Mouse (Mus musculus) retina, postnatal 1 day (tissue): ENCODE measurements around the gene Cux1.

Source experiments
- DNase-seq: peaks from one replicate; pipeline ENCODE4 v3.0.0-alpha.2; 2012

The Cux1 gene

DNA sequence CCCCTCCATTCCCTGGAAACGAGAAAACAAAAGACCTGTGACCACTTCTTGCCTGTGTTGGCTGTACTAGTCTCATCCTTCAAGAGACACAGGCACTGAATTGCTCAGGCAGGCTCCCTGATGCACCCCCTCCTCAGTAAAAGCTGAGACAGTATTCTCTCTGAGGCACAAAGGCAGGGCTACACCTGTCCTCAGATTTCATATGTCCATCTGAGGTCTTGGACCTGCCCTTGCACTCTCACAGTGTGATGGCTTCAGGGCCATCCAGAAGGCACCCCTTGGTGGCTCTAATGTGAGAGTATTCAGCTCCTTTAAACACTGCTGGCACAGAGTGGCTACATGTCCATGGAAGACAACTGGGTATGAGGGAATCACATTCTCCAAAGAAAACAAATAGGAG, 32.1 kb downstream of the Cux1 start:
- DNase-seq, result no peak

DNA sequence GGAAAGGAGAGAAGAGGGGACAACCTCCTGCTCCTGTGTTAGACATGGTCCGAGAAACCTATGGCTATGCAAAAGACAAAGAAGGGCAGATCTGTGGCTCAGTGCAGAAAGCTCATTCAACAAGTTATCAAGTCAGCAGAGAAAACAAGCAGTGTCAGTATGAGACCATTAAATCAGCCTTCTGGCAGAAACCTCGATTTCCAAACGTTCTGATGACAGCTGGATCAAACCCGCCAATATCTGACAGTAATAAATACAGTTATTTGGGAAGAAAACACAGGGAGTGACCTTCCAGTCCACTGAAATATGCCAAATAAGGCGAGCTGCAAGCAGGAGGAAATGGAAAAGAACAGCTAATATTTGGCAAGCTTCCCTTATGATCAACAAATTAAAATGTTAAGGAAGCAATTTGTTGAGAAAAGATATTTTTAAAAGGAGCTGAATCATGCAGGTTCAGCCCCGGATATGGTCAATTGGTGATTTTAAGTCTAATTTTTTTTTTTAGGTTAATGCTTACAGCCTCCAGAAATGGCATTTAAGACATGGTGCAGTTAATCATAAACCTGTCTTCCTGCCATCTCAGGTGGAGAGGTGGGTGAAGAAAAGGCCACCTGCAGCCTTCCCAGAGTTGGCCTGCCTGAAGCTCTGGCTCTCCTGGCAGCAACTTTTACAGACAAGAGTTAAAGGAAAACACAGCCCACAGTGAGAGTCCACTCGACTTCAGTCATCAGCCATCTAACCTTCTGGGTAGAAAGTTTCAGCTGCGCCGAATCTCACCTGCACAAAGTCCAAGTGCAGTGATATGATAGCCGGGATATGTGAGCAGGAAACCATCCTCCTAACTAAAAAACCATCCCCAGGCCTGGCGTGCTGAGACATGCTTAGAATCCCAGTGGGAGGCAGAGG, 33.7 kb downstream of the Cux1 start:
- DNase-seq, result no peak

DNA sequence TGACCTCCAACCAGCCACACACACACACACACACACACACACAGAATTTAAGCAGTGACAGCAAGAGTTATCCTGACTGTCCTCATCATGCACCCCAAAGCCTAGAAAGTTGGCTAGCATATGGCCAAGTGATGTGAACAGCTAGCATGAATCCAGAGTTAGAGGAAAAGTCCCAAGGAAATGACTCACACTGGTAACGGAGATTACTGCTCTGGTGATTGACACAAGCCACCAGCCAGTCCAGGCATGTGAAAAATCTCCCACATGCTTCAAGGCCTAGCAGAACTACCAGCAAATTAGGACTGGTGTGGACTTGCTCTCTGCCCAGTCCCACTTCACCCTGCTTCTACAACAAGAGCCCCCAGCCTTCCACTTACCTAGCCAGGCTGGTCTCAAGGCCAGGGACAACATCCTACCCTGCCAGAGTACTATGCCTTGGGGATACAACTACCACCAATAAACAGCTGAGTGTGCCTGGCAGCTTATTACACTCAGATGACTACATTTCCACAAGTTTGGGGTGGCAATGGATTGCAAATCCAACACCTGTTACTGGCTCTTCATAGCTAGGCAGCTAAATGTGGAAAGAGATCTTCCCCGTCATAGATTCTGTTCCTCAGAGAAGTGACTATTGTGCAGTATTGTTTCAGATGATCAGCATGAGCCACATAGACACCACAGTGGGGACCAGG, 35.5 kb downstream of the Cux1 start:
- no peak for DNase-seq

DNA sequence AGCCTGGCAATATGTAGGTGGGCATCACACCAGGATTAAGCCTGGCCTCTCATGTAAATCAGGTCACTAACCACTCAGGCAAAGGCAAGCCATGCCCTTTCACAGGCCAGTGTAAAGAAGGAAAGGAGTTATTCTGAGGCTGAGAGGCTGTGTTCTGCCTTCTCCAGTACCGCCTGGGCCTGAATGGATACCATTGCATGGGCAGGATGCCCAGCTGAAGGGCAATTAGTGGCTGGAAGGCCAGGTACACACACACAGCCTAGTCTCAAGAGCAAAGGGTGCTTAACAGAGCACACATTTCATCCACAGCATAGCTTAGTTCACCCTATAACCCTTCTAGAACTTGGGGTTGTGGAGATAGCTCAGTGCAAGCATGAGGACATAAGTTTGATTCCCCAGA, 36.4 kb downstream of the Cux1 start:
- no peak for DNase-seq

DNA sequence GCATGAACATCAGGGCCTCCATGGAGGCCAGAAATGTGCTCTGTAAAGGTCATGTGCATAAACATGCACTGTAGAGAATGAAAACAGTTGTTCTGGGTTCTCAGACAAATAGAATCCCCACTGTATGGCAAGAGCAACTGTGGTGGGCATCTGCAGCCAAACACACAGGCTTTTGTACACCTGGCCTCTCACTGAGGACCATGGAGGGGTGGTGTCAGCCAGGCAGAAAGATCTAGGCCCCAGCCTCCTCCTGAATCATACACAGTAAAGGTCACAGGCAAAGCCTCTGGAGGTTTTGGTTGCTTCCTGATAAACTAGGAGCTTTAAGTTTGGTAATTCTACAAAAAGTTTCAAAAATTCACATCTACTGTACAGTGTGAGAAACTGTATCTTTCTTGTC, 38.1 kb downstream of the Cux1 start:
- DNase-seq, result no peak

DNA sequence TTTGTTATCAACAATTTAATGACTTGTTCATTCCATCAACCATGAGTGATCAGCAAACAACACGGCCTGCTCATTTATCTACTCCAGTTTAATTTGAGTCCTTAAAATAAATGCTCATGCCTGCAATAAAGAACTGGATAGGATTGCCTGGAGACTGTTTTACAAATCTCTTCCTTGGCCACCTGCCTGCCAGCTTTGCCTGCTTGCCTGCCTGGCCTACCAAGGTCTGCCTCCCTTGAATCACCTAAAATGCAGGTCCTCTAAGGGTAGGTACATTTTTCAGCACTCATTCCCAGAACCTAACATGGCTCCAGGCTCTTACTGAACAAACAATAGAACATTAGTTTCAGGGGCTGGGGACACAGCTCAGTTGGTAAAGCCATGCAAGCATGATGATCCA, 39.4 kb downstream of the Cux1 start:
- DNase-seq, result no peak

DNA sequence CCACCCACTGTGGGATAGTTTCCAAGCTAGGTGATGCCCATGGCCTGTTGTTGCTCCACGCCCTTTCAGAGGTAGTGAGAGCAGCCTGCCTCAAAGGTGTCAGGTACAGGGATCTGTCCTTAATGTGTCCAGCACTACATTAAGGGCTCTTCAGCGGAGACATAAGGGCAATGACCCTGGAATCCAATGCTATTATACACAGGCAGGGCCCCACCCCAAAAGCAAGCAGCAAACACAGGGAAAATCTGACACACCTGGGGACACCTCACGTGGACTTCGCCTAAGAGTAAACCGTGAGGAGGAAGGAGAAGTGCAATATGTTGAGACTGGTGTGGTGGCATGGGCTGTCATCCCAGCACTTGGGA, 40.8 kb downstream of the Cux1 start:
- DNase-seq, result no peak

DNA sequence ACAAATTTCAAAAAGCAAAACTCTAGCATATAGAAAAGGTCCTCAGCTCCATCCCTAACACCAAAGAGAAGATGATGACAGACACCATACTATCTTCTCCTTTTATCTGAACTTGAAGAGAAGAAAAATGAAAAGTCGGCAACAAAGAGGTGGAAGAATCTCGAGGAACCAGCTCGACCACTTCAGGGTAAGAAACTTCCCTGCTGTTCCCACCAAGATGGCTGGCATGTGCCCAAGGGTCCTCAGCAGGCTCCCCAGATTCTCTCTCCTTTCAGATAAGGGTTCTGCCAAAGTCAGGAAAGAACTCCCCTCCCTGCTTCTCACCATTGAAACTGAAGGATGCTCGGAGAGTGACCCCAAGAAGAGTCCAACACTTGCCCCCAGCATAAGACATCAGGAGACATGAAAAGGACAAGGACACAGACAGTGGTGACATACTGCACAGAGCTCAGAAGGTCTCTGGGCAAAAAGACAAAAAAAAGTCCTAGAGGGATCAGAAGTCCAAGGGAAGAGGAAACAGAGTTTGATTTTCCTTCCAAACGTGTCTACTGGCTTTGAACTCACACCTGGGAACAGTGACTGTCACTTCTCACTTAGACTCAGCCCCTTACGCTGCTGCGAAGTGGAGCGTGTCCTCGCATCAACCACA, 41.3 kb downstream of the Cux1 start:
- DNase-seq, result no peak

DNA sequence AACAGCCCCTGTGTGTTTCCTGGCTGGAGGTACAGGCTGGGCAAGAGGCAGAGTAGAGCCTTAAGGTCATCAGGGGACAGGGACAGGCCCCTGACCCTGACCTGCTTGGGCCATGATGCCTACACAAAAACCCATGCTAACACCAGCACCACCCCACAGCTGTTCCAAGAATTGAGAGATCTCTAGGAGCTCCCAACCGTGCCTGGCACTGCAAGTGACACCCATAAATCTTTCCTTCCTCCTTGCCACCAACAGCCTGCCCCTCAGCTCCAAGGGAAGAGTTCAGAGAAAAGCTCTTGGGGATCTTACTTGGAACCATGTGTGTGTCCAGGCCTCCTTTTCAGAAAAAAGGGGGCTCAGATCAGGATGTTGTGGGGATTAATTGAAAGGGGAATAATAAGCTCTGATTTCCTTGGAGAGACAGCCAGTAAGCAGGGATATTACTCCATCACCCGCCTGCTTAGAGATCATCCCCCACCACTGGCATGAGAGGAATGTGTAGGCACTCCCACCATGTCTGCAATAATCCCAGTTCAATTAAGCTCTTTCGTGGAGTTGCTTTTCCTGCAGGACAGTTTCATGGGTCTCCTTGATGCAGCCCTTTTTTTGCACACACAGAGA, 44.3 kb downstream of the Cux1 start:
- peak; percentile 23 for DNase-seq

DNA sequence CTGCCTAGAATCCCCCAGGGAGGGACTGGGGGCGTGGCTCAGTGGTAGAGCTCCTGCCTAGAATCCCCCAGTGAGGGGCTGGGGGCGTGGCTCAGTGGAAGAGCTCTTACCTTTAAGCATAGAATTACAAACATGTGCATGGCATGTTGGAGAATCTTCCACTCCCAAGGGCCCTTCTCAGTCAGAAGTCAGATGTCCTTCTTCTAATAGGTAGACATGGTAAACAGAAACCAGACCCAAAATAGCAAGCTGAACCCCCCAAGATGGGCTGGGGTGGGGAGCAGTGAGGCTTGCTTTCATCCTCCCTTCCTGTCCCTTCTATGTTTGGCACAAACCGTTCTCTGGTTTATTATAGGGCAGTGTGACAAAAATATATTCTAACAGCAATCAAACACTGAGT, 45.6 kb downstream of the Cux1 start:
- DNase-seq, result no peak

DNA sequence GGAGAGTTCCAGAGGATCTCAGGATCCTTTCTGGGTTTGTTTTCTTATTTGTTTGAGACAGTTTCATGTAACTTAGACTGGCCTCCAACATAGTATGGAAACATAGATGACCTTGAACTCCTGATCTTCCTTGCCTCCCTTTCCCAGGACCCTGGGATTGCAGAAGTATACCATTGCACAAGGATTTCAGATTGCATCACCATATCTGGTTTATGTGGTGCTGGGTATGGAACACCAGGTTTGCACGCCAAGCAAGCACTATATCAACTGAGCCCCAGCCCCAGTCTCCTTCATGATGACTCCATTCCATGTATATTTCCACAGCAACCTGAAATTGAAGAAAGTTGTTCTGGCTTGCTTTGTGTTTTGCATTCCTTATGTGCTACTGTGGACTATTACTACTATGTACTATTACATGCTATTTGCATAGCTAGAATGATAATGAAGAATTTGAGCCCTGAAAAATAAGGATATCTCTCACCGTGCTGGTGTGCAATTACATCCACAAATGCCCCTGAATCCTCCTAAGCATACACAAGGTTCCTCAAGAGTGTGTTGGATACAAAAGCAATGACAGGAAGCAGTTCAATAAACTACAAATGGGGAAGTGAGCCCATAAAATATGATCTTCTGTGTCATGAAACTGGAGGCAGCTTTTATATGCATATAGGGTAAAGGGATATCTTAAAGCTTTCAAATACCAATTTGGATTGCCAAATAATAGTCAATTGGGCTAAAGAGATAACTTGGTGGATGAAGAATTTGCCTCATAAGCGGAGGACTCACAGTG, 48.4 kb downstream of the Cux1 start:
- no peak for DNase-seq

DNA sequence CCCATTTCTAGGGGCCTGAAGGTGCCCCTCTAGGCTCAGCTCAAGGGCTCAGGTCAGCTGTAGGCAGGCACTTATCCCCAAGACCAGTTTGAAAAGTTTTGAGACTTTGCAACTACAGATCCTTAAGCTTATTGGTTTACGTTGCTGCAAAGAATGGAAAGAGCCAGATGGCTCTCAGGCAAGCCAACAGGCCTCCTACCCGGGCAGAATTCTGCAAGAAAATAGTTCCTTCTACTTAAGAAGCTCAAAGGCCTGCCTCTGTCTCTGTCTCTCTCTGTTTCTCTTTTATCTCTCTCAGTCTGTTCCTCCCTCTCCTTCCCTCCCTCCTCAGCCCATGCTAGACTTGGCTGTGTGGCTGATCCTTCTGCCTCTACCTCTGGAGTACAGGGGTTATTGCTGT, 49.8 kb downstream of the Cux1 start:
- DNase-seq, result no peak

DNA sequence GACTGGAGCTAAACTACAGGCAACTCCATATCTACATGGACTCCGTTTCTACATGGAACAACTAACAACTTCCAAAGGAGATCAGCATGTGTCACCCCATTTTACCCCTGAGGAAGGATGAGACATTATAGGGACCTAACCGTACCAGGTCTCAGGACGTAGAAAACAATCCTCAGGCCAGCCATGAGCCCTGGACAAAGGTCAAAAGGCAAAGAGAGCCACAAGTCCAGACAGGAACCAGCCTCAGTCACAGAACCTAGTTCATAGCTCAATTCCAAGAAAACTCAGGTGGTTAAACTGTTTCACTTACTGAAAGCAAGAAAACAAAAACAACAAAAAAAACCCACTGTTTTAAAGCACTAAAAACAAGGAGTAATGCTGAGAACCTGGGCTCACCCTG, 50.7 kb downstream of the Cux1 start:
- DNase-seq, result no peak

DNA sequence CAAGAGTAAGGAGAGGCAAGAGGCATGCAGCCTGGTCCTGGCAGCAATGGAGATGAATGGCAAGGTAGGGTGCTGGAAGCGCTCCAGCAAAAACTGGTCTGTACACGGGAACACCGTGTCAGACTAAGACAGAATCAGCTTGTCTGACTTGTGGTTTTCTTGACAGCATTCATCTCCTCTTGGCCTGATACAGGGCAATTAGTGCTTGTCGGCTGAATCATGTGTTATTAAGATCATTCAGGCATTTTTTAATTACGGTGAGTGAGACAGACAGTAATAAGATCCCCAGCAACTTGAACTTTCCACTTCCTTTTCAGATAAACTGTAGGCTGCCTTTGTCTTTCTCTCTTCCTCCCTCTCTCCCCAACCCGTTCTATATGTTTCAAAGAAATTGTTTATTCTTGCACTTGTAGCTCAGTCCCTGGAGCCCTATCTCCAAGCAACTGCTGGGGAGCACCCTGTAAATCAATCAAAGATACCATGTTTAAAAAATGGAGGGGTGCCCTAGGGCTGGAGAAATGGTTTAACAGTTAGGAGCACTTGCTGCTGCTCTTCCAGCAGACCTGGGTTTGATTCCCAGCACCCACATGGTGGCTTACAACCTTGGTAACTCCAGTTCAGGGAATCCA, 53.1 kb downstream of the Cux1 start:
- DNase-seq, result no peak

DNA sequence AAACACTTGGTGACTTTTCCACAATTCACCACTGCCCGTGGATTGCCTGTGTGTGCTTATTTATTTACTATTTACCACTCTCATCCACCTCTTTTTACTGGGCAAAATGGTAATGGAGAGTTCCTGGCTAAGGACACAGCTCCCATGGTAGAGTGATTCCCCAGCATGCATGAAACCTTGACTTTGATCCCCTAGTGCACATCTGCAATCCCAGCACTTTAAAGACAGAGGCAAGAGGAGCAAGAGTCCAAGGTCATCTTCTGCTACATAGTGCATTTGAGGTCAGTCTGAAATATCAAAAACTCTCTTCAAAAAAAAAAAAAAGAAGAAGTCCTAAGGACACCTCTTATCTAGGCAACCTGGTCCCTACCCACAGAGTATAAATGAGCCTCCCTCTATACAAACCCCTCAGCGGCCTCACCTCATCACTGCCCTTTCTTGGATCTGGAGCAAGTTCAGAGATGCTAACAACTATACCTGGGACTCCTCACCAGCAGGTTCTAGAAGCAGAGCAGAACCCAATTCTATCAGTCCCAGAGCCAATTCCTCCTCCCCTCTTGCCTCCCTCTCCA, 55.1 kb downstream of the Cux1 start:
- DNase-seq, result no peak

DNA sequence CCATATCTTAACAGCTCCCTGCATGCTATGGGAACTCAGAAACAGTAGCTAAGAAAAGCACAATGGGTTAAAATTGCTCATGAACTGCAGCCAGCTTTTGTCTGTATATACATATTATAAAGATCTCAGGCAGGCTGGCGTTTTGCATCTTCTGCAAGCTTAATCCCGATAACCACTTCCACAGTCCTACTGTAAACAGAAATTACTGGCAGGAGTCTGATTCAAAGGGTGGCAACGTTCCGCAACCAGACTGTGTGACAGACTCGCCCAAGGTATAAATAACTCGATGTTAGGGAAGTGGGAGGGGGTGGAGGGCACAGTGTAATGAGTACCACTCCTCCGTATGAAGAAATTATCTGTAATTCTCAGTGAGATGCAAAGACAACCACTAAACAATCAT, 55.9 kb downstream of the Cux1 start:
- DNase-seq, result no peak

DNA sequence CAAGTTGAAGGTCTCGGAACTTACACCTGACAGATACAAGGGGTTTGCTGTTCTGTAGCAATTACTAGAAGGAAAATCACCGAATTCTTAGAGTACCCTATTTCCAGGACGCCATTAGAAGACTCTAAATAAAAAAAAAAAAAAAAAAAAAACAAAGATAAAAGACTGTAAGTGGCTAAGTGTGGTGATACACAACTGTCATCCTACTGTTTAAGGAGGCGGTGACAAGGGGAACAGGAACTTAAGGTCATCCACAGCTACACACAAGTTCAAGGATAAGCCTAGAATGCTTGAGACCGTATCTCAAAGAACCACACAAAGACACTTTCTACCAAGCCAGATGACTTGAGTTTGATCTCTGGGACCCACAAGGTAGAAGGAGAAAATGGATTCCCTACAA, 56.7 kb downstream of the Cux1 start:
- DNase-seq, result no peak

DNA sequence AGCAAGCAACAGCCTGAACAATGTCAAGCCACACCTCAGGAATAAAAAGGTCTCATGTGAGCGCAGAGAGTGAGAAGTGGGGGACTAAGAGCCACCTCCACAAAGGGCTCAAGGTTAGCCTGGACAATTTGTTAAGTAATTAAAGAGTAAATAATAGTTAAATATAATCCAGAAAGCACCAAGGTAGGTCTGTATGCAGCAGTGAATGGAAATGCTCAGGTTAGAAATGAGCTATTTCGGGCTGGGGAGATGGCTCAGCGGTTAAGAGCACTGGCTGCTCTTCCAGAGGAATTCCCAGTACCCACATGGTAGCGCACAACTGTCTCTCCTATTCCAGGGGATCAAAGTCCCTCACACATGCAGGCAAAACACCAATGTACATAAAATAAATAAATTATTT, 59.7 kb downstream of the Cux1 start:
- DNase-seq, result no peak

DNA sequence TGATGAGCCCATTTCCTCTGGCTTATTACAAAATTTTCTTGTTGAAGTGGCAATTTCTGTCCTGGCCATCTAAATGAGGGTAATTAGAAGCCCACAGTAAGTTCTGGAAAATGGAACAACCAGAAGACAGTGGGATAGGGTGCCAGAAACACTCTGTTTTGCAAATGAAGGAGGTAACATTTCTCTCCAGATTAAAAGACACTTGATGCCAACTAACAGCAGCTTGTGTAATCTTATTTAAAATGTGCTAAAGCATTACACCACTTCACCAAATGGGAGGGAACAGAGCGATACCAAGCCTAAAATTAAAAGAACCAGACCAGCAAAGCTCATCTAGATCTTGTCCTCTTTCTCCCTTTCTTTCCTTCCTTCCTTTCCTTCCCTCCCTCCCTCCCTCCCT, 61.0 kb downstream of the Cux1 start:
- DNase-seq, result no peak

DNA sequence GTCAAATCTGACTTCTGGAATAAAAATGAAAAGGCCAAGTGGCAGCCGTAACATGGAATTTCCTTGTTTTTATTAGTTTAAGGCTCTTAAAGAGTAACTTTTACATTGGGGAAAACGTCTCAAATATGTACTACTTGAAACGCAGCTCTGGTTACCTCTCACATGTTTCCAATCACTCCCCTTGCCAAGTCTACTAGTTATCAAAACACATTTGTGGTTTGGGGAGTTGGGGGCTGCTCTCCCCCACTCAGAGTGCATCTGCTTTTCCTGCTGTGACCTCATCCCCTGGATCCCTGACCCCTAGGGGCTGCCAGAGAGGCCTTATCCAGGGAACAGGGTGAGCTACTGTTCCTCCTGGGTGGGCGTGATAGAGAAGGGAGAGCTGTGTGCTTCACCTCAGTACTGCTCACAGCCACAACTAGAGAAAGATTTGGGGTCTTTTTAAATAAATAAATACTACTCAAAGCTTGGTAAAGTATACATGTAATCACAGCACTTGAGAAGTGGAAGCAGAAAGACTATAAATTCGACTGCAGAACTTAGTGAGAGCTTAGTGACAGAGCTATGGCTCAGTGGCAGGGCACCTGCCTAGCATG, 64.7 kb downstream of the Cux1 start:
- no peak for DNase-seq

DNA sequence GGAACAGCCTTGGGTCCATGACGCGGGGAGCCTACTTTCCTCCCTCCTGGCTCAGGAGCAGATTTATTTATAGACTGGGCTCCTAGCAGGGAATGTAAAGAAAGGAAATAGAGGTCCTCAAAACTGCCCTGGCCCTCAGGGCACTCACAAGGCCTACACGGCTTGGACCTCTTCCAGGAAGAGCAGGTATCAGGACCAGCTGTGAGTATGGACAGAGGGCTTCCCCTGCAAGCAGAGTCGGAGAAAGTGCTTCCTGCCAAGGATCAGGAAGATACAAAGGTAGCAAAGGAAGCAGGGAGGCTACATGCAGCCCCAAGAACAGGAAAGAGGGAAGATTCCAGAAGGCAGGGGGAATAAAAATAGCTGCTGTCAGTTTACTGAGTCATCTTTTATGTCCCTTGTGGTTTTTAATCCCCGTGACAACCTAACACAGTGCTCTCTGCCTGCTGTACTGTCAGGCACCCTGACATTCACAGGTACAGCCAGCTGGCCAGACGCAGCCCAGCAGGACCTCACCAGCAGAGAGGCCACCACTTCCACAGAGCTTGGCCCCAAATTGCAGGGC, 66.9 kb downstream of the Cux1 start:
- DNase-seq, result no peak
